Mouse (Mus musculus) midbrain, embryonic 16.5 days (tissue): ENCODE measurements around the gene Csrnp2. TPM values are rescaled to one million over a fixed set of nuclear protein-coding genes. Genes with fewer than 3 reads are reported as not detected.

Experiments
- ATAC-seq: fragments of 200-750 bp; cut with Nextera tagmentation; 2 replicates; pipeline ENCODE4 v1.8.0; 2017; ENCODE audit warnings: moderate TSS enrichment
- H3K27ac ChIP-seq: fragments of 300-500 bp; sonication (generic); 2 replicates; pipeline ENCODE4 v1.5.1; 2014; ENCODE audit warnings: mild to moderate bottlenecking, low read length, mixed read lengths
- H3K27me3 ChIP-seq: fragments of 300-500 bp; sonication (generic); 2 replicates; pipeline ENCODE4 v1.6.1; 2014; ENCODE audit warnings: low read depth, low read length, mixed read lengths; ENCODE audit not compliant: control insufficient read depth, insufficient read depth
- H3K36me3 ChIP-seq: fragments of 300-500 bp; sonication (generic); 2 replicates; pipeline ENCODE4 v1.6.1; 2014; ENCODE audit warnings: mild to moderate bottlenecking, low read length, moderate library complexity, mixed read lengths; ENCODE audit not compliant: control insufficient read depth, insufficient read depth
- H3K4me1 ChIP-seq: fragments of 300-500 bp; sonication (generic); 2 replicates; pipeline ENCODE4 v1.6.1; 2014; ENCODE audit warnings: mild to moderate bottlenecking, low read length, mixed read lengths; ENCODE audit not compliant: control insufficient read depth, insufficient read depth
- H3K4me2 ChIP-seq: fragments of 300-500 bp; sonication (generic); 2 replicates; pipeline ENCODE4 v1.6.1; 2014; ENCODE audit warnings: mild to moderate bottlenecking, low read length, mixed read lengths
- H3K4me3 ChIP-seq: fragments of 300-500 bp; sonication (generic); 2 replicates; pipeline ENCODE4 v1.5.1; 2014; ENCODE audit warnings: low read depth, mild to moderate bottlenecking, low read length, moderate library complexity, mixed read lengths
- H3K9ac ChIP-seq: fragments of 300-500 bp; sonication (generic); 2 replicates; pipeline ENCODE4 v1.6.1; 2014; ENCODE audit warnings: low read depth, low read length, mixed read lengths
- H3K9me3 ChIP-seq: fragments of 300-500 bp; sonication (generic); replicated peaks from 2 replicates; pipeline ENCODE4 v1.6.1; 2014; ENCODE audit warnings: mild to moderate bottlenecking, low read length, mixed read lengths; ENCODE audit not compliant: control insufficient read depth, poor library complexity, severe bottlenecking
- WGBS: fragments of 180-500 bp; shearing (Covaris S2); extraction: QIAGEN DNeasy Blood & Tissue Kit; methylation state at CpG from one replicate; pipeline ENCODE4 v1.1.7; 2014; 5-methylcytosine and 5-hydroxymethylcytosine counted together
- polyA plus RNA-seq: library from polyadenylated mRNA; unstranded; fragments of >200 nt; fragmentation: Nextera tagmentation; extraction: Ambion mirVana; gene quantifications from 2 replicates; pipeline ENCODE4 v1.2.1, GENCODE M21; 2015

Gene Csrnp2
- polyA plus RNA-seq, 1 experiment from 2014 or later: 48.1 TPM

DNA sequence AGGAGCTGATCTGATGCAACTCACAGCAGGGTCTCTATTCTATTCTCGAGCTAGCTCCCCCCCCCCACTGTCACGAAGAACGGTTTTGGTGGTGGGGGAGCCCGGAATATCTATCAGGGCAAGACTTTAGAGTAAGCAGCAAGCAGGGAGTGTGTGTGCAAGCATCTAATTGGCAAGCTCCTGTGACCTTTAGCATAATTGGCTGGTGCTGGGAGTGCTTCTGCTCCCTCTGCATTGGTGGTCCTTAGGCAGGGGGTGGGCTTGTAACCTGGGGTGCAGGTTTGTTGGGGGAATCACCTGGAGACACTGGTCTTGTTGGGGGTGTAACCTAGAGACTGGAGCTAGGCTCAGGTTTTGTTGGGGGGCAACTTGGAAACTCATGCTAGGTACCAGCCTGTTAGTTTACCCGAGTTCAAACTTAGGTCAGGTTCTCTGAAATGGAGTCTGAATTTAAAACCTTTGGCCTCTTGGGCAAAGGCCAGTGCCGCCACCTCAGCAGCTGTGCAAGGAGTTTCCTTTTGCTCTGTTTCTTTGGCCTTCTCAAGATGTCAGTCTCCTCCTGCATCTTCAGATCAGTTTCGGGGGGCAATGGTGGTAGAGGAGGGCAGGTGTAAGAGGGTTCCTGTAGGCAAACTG is 38.8 kb downstream of the Csrnp2 start:
- 60% methylated on average over 7 of the region's 7 CpGs for WGBS
- no peak overlapping the region for H3K9ac ChIP-seq
- no peak for ATAC-seq

DNA sequence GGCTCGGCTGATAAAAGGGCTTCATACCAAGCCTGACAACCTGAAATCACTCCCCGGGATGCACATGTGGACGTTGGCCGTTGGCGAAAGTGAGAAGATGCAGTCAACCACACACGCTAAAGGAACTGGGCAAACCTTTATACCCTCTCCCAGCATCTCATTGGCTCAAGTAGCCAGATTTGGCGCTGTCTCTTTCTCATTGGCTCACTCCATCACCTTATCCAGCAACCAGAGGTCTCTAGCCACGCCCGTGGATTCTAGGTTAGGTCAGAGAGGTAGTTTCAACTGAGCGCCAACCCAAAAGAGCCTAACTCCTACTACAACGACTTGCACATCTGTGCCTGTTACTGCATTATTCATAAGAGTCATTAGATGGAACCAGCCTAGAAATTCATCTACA is 42.8 kb downstream of the Csrnp2 start:
- ATAC-seq: no peak
- H3K9me3 ChIP-seq: no peaks in the 10 kb centered on the region
- H3K4me3 ChIP-seq: no peak overlapping the region

More for the DNA sequence above, 38.8 kb downstream of the Csrnp2 start:
- H3K9me3 ChIP-seq: no peaks in the 10 kb centered on the region
- no peaks in the 10 kb centered on the region; the same call in 1 of the 2 replicates for H3K4me1 ChIP-seq
- no peaks in the 10 kb centered on the region for H3K27me3 ChIP-seq
- H3K4me3 ChIP-seq: no peak overlapping the region
- no peaks in the 10 kb centered on the region for H3K36me3 ChIP-seq
- no peak overlapping the region for H3K27ac ChIP-seq
- H3K4me2 ChIP-seq: no peak overlapping the region

DNA sequence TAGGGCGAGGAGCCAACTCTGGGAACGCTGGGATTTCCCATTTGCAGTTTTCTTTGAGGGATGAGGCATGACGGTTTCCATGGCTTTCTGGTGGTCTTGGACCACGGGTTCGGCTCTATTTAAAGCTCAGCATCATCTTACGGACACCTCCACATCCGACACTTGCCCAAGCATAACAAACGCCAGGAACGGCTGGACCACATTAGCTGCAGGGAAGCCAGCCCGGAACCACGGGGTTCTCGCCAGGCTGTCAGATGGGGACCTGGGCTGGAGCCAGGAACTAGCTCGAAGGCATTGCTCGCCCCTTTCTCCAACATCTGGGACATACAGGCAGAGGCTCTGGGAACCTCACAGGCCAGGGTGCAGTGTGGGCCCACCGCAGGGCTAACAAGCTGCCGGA is 44.0 kb downstream of the Csrnp2 start:
- Histone ChIP-seq H3K4me2 (no peak overlapping the region), H3K27me3 (no peaks in the 10 kb centered on the region), H3K27ac (no peak overlapping the region), H3K9ac (no peak overlapping the region), H3K36me3 (no peaks in the 10 kb centered on the region), H3K4me3 (no peak overlapping the region), H3K9me3 (no peaks in the 10 kb centered on the region), H3K4me1 (no peaks in the 10 kb centered on the region)
- WGBS: 71% methylated on average over 16 of the region's 16 CpGs
- no peak for ATAC-seq

More for the DNA sequence above, 42.8 kb downstream of the Csrnp2 start:
- no peak overlapping the region for H3K4me2 ChIP-seq
- H3K27me3 ChIP-seq: no peaks in the 10 kb centered on the region
- H3K27ac ChIP-seq: no peak overlapping the region
- no peak overlapping the region for H3K9ac ChIP-seq
- no peaks in the 10 kb centered on the region for H3K36me3 ChIP-seq
- no peaks in the 10 kb centered on the region for H3K4me1 ChIP-seq
- 81% methylated on average over 11 of the region's 11 CpGs for WGBS

DNA sequence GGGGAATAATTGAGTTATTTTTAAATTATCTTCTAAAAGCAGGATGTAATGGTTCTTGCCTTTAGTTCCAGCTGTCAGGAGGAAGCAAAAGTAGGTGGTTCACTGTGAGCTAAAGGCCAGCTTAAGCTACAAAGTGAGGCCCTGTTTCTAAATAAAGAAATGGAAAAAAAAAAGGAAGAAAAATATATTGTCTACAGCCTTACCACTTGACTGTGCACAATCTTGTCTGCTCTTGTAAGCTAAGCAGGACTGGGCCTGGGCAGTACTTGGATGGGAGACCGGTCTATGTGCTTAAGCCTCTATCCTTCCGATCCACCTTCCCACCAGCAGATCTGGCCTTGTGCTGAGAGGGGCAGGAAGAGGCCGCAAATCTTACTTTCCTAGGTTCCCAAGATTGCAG is 45.8 kb downstream of the Csrnp2 start:
- no peak for ATAC-seq
- 90% methylated on average over 3 of the region's 3 CpGs for whole genome bisulfite sequencing

DNA sequence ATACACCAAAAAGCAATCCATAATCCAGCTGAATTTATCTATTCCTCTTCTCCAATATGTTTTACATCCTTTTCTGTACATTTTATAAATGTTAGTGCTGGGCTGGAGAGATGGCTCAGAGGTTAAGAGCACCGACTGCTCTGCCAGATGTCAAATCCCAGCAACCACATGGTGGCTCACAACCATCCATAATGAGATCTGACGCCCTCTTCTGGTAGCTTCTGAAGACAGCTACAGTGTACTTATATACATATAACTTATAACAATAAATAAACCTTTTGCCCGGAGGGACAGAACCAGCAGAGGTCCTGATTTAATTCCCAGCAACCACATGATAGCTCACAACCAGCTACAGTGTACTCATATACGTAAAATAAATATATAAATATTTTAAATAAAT is 46.7 kb downstream of the Csrnp2 start:
- H3K27me3 ChIP-seq: no peaks in the 10 kb centered on the region
- ATAC-seq: no peak
- H3K4me2 ChIP-seq: no peak overlapping the region
- H3K4me1 ChIP-seq: peaks cover 5% of the 10 kb centered on the region; the same call in 1 of the 2 replicates
- H3K4me3 ChIP-seq: no peak overlapping the region
- H3K36me3 ChIP-seq: no peaks in the 10 kb centered on the region
- no peak overlapping the region for H3K27ac ChIP-seq
- H3K9ac ChIP-seq: no peak overlapping the region
- 78% methylated on average over 4 of the region's 4 CpGs for WGBS
- H3K9me3 ChIP-seq: no peaks in the 10 kb centered on the region

More for the DNA sequence above, 45.8 kb downstream of the Csrnp2 start:
- no peak overlapping the region for H3K9ac ChIP-seq
- H3K4me1 ChIP-seq: no peaks in the 10 kb centered on the region
- no peak overlapping the region for H3K27ac ChIP-seq
- H3K4me2 ChIP-seq: no peak overlapping the region
- H3K27me3 ChIP-seq: no peaks in the 10 kb centered on the region
- H3K4me3 ChIP-seq: no peak overlapping the region
- H3K36me3 ChIP-seq: no peaks in the 10 kb centered on the region
- H3K9me3 ChIP-seq: no peaks in the 10 kb centered on the region

DNA sequence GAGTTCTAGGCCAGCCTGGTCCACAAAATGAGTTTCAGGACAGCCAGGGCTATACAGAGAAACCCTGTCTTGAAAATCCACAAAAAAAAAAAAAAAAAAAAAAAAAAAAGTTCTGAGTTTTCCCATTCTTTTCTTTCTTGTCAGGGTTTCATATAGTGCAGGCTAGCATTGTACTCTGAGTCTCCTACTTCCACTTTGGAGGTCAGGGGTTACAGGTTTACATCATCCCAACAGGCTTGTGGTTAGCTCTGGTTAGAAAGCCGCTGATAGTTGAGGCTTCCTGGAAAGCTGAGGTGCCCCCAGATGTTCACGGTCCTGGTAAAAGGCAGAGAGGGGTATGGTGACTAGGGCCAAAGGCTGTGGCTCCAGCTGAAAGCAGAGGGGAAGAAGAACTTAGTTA is 48.4 kb downstream of the Csrnp2 start:
- H3K27me3 ChIP-seq: no peaks in the 10 kb centered on the region
- H3K9ac ChIP-seq: no peak overlapping the region
- WGBS: 81% methylated on average over 2 of the region's 2 CpGs
- no peaks in the 10 kb centered on the region for H3K36me3 ChIP-seq
- ATAC-seq: no peak
- H3K4me3 ChIP-seq: no peak overlapping the region
- no peak overlapping the region for H3K4me2 ChIP-seq
- peaks cover 5% of the 10 kb centered on the region; the same call in 1 of the 2 replicates for H3K4me1 ChIP-seq
- H3K9me3 ChIP-seq: no peaks in the 10 kb centered on the region
- H3K27ac ChIP-seq: no peak overlapping the region

DNA sequence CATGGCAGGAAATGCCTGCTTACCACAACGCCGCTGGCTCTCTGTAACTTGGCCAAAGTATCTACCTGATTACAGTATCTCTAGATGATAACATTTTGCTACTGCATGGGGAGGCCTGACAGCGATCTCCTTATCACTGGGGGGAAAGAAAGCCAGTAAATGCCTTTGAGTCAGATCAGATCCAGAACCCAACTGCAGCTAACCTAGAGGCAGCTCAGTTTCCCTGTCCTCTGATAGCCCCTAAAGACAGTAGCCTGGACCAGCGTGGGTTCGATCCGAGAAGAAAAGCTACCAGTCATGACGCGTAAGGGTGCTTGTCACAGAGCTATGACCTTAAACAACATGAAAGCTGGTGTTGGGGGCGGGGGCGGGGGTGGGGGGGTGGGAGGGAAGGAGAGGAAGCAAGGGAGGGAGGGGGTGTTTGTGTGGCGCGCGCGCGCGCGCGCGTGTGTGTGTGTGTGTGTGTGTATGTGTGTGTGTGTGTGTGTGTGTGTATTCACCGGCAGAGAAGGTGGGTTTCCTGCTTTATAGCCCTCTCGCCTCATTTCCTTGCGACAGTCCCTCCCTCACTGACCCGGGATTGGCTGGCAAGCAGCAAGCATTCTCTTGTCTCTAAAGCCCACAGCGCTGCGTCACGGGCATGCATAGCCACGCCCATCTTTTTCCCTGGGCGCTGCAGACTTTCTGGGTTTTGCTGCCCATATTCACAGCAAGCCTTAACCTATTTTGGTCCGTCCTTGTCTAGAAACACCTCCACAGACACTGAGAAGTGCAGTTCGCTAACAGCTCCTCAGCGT is 52.0 kb downstream of the Csrnp2 start:
- Histone ChIP-seq H3K4me3 (peak overlapping the region; percentile 46), H3K4me2 (peak overlapping the region; percentile 63), H3K36me3 (no peaks in the 10 kb centered on the region), H3K4me1 (peaks cover 5% of the 10 kb centered on the region; the same call in 1 of the 2 replicates), H3K9ac (peak overlapping the region; percentile 74), H3K27me3 (no peaks in the 10 kb centered on the region), H3K27ac (peak overlapping the region; percentile 86), H3K9me3 (no peaks in the 10 kb centered on the region)
- peak; percentile 98 for ATAC-seq
- 6% methylated on average over 20 of the region's 31 CpGs for WGBS

DNA sequence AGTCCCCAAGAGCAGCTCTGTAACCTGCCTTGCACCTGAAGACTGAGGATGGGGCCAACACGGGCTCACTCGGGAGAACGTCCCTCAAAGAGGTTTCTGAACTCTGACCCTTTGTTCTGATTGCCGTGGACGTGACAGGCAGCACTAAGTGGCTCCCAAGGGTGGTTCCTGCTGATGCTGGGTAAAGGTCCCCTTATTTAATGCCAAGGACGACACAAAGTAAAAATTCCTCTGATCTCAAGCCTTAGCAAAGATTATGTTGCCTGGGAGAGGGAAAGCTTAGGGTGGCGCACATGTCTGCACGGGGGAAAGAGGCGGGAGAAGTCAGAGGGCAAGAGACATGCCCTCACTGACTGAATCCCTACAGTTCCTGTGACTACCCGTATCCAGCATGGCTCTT is 58.8 kb downstream of the Csrnp2 start:
- no peaks in the 10 kb centered on the region for H3K27me3 ChIP-seq
- WGBS: 58% methylated on average over 10 of the region's 10 CpGs
- no peaks in the 10 kb centered on the region for H3K36me3 ChIP-seq
- no peak overlapping the region for H3K9ac ChIP-seq
- no peak overlapping the region for H3K4me2 ChIP-seq
- H3K27ac ChIP-seq: no peak overlapping the region
- H3K9me3 ChIP-seq: no peaks in the 10 kb centered on the region
- no peak for ATAC-seq
- H3K4me1 ChIP-seq: no peaks in the 10 kb centered on the region
- H3K4me3 ChIP-seq: no peak overlapping the region

DNA sequence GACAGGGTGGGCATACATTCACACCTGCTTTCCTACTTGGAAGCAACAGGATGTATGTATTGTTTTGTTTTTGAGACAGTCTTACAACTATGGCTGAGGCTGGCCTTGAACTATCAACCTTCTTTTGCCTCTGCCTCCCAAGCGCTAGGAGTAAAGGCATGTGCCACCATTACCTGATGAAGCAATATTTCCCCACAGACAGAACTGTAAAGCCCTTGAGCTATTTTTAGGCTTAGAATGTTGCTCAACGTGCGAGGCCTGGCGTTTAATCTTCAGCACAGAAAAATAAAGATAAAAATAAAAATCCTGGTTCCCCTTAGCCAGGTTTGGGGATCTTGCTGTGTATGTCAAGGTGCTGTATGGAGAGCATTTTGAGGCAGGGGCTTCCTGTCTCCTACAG is 59.2 kb downstream of the Csrnp2 start:
- Histone ChIP-seq H3K9ac (no peak overlapping the region), H3K4me1 (no peaks in the 10 kb centered on the region), H3K4me2 (no peak overlapping the region), H3K27me3 (no peaks in the 10 kb centered on the region), H3K9me3 (no peaks in the 10 kb centered on the region), H3K27ac (no peak overlapping the region), H3K4me3 (no peak overlapping the region), H3K36me3 (no peaks in the 10 kb centered on the region)
- 82% methylated on average over 4 of the region's 4 CpGs for WGBS
- no peak for ATAC-seq
